ENCODE assay signal across 33 mouse cellular contexts in the genomic region with DNA sequence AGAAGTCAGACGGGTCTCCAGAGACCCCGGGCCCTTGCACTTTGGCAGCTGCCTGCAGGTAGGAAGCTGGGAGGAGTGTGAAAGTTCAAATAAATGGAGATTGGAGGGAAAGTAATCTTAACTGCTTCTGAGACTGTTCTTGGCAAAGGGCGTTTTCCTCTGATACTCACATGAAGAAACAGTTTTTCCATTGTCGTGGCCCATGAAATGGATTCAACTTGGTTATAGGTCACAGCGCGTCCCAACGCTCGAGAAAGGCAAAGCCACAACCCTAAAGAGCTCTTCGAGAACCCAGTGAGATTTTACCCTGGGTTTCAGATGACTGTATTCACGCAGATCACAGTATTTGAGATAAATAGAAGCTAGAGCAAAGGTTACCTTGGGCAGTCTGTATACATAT. TPM values are rescaled to one million over a fixed set of nuclear protein-coding genes. Genes with fewer than 3 reads are reported as not detected.
DNase-seq lines count a peak whose midpoint lies in the region; ATAC-seq and TF ChIP-seq lines count a peak whose summit lies in the region.
"Had no signal": no experiment of that assay in that cellular context is flagged by ENCODE, and none has a peak within 500 bp of the region (broad histone marks: within the 10 kb centered on the region; RNA-seq: fewer than 3 reads in every experiment).

No protein-coding gene starts in this region.

- H3K36me3 ChIP-seq in heart, adult 2 months (ENCODE audit: control insufficient read depth, insufficient read depth, low read length) = peaks cover 6% of the 10 kb centered on the region; the same call in 1 of the 2 replicates
- H3K36me3 ChIP-seq in CH12.LX (replicated peaks in 1 of 2; ENCODE audit: control insufficient read depth in 1 of 2, insufficient read depth in 1 of 2, low read length in 1 of 2) = no peaks in the 10 kb centered on the region
- H3K36me3 ChIP-seq in stomach, embryonic 16.5 days (ENCODE audit: control insufficient read depth, insufficient read depth, low read length) = no peaks in the 10 kb centered on the region
- H3K36me3 ChIP-seq in lung, postnatal 0 days (ENCODE audit: insufficient read depth, low read length) = no peaks in the 10 kb centered on the region
- no peaks in the 10 kb centered on the region for H3K36me3 ChIP-seq in forebrain, embryonic 11.5 days (ENCODE audit: control insufficient read depth, insufficient read depth, low read length)
- H3K36me3 ChIP-seq: embryonic facial prominence, embryonic 10.5 days; embryonic facial prominence, embryonic 15.5 days; heart, embryonic 13.5 days; hindbrain, embryonic 12.5 days; limb, embryonic 12.5 days; liver, embryonic 13.5 days; midbrain, embryonic 10.5 days; midbrain, embryonic 15.5 days; neural tube, embryonic 15.5 days had no signal

- TF ChIP-seq CTCF in heart, adult 2 months (IDR thresholded peaks at IDR 0.05) = no peak
- no peak for TF ChIP-seq CTCF in CH12.LX (conservative IDR thresholded peaks at IDR 0.05 in 1 of 2, IDR thresholded peaks at IDR 0.05 in 1 of 2; ENCODE audit: low read depth in 2 of 2, low read length in 2 of 2)
- TF ChIP-seq CTCF in lung, postnatal 0 days (IDR thresholded peaks at IDR 0.05) = no peak

- H3K4me1 ChIP-seq in heart, adult 2 months (ENCODE audit: control insufficient read depth, insufficient read depth, low read length) = no peaks in the 10 kb centered on the region; the same call in 1 of the 2 replicates
- H3K4me1 ChIP-seq in CH12.LX (ENCODE audit: control insufficient read depth in 1 of 2, insufficient read depth in 2 of 2) = peaks cover 0 to 3% of the 10 kb centered on the region in 2 experiments; a peak in 1 of 4 replicates
- peaks cover 6% of the 10 kb centered on the region; the same call in 1 of the 2 replicates for H3K4me1 ChIP-seq in brown adipose tissue, adult 24 weeks (ENCODE audit: control insufficient read depth, insufficient read depth, insufficient read length, low read length)
- H3K4me1 ChIP-seq in stomach, embryonic 16.5 days (ENCODE audit: control insufficient read depth, insufficient read depth, low read length) = peaks cover 3% of the 10 kb centered on the region; the same call in 1 of the 2 replicates
- no peaks in the 10 kb centered on the region for H3K4me1 ChIP-seq in lung, postnatal 0 days (ENCODE audit: insufficient read depth, low read depth, low read length)
- no peaks in the 10 kb centered on the region for H3K4me1 ChIP-seq in forebrain, embryonic 11.5 days (replicated peaks; ENCODE audit: control insufficient read depth, insufficient read depth, low read length)
- H3K4me1 ChIP-seq: embryonic facial prominence, embryonic 10.5 days; embryonic facial prominence, embryonic 15.5 days; forebrain, embryonic 13.5 days; hindbrain, embryonic 12.5 days; midbrain, embryonic 10.5 days; midbrain, embryonic 15.5 days; neural tube, embryonic 15.5 days had no signal

- H3K4me2 ChIP-seq in CH12.LX (ENCODE audit: insufficient read depth, low read depth, poor library complexity, severe bottlenecking) = 0 out of 2 replicates have a peak overlapping the region, but pooled peaks have one; percentile 5
- no peak overlapping the region for H3K4me2 ChIP-seq in stomach, embryonic 16.5 days (ENCODE audit: low read depth, low read length)
- no peak overlapping the region for H3K4me2 ChIP-seq in lung, postnatal 0 days (replicated peaks; ENCODE audit: low read depth, low read length)
- H3K4me2 ChIP-seq in forebrain, embryonic 11.5 days (ENCODE audit: low read depth, low read length, severe bottlenecking) = no peak overlapping the region
- H3K4me2 ChIP-seq: embryonic facial prominence, embryonic 15.5 days; forebrain, embryonic 13.5 days; heart, embryonic 13.5 days; hindbrain, embryonic 12.5 days; limb, embryonic 12.5 days; liver, embryonic 13.5 days; midbrain, embryonic 15.5 days; neural tube, embryonic 15.5 days had no signal

- dilution Hi-C loops in CH12.LX (cut with MboI; ENCODE audit: extremely low pct_ligation_motif_present, extremely low pct_unique_long_range_greater_than_20kb, low sequenced_read_pairs) = no loop called here

- no peak for DNase-seq in heart, adult 2 months
- no peak for DNase-seq in heart, adult 9 months (ENCODE audit: low spot score in 2 of 2)
- no peak for DNase-seq in CH12.LX (ENCODE audit: extremely low read depth)
- DNase-seq in lung, postnatal 0 days (ENCODE audit: low spot score) = no peak
- no peak for DNase-seq in forebrain, embryonic 11.5 days (ENCODE audit: low spot score)
- DNase-seq: cerebellum, adult 2 months; cerebellum, postnatal 14 days; gastrocnemius, postnatal 10 days; heart, postnatal 36 days; kidney, adult 11 months; kidney, postnatal 36 days; liver, embryonic 13.5 days; lung, adult 2 months; retina, postnatal 1 day; right cerebral cortex, postnatal 25 days; spleen, adult 18-20 months; thymus, postnatal 4 days had no signal

- H3K79me2 ChIP-seq in heart, adult 2 months (replicated peaks; ENCODE audit: control insufficient read depth, insufficient read depth, low read length) = no peaks in the 10 kb centered on the region
- H3K79me2 ChIP-seq in CH12.LX (replicated peaks; ENCODE audit: control insufficient read depth, extremely low read depth, insufficient read depth, poor library complexity, severe bottlenecking) = no peaks in the 10 kb centered on the region

- TF ChIP-seq POLR2A in heart, adult 2 months (IDR thresholded peaks at IDR 0.05; ENCODE audit: insufficient read depth, low read depth, low read length) = no peak
- TF ChIP-seq POLR2A in CH12.LX (IDR thresholded peaks at IDR 0.05; ENCODE audit: low read depth, low read length) = no peak

- no peak overlapping the region for H3K9ac ChIP-seq in heart, adult 2 months (ENCODE audit: low read depth, low read length)
- H3K9ac ChIP-seq in CH12.LX (ENCODE audit: insufficient read depth, low read depth) = no peak overlapping the region
- 0 out of 2 replicates have a peak overlapping the region, but pooled peaks have one; percentile 17 for H3K9ac ChIP-seq in stomach, embryonic 16.5 days (ENCODE audit: low read length)
- H3K9ac ChIP-seq in lung, postnatal 0 days (replicated peaks; ENCODE audit: low read depth) = no peak overlapping the region
- no peak overlapping the region for H3K9ac ChIP-seq in forebrain, embryonic 11.5 days (ENCODE audit: low read length)
- H3K9ac ChIP-seq: embryonic facial prominence, embryonic 15.5 days; forebrain, embryonic 13.5 days; heart, embryonic 13.5 days; hindbrain, embryonic 12.5 days; limb, embryonic 12.5 days; liver, embryonic 13.5 days; midbrain, embryonic 15.5 days; neural tube, embryonic 15.5 days had no signal

- no peaks in the 10 kb centered on the region for H3K9me3 ChIP-seq in CH12.LX (replicated peaks; ENCODE audit: low read length)
- H3K9me3 ChIP-seq in stomach, embryonic 16.5 days (replicated peaks; ENCODE audit: control insufficient read depth, low read length) = no peaks in the 10 kb centered on the region
- no peaks in the 10 kb centered on the region for H3K9me3 ChIP-seq in lung, postnatal 0 days (ENCODE audit: low read length)
- H3K9me3 ChIP-seq in forebrain, embryonic 11.5 days (ENCODE audit: control insufficient read depth, low read length) = no peaks in the 10 kb centered on the region
- H3K9me3 ChIP-seq: embryonic facial prominence, embryonic 10.5 days; embryonic facial prominence, embryonic 15.5 days; forebrain, embryonic 13.5 days; heart, embryonic 13.5 days; hindbrain, embryonic 12.5 days; limb, embryonic 12.5 days; liver, embryonic 13.5 days; midbrain, embryonic 10.5 days; midbrain, embryonic 15.5 days; neural tube, embryonic 15.5 days had no signal

- in situ Hi-C loops in CH12.LX (cut with MboI; ENCODE audit: low pct_ligation_motif_present, low pct_unique_long_range_greater_than_20kb, low sequenced_read_pairs) = no loop called here

- intact Hi-C loops in heart, adult 2 months (cut with DNase I) = no loop called here

- TF ChIP-seq EP300 in heart, adult 2 months (IDR thresholded peaks at IDR 0.05; ENCODE audit: insufficient read depth, low read depth, low read length) = no peak
- no peak for TF ChIP-seq EP300 in CH12.LX (IDR thresholded peaks at IDR 0.05; ENCODE audit: low read length)
- no peak for TF ChIP-seq EP300 in lung, postnatal 0 days (IDR thresholded peaks at IDR 0.05)

- H3K4me3 ChIP-seq in heart, adult 2 months = no peak overlapping the region
- H3K4me3 ChIP-seq in CH12.LX (replicated peaks in 1 of 3; ENCODE audit: low read depth in 2 of 3, low read length in 2 of 3, poor library complexity in 1 of 3) = no peak overlapping the region
- no peak overlapping the region for H3K4me3 ChIP-seq in brown adipose tissue, adult 24 weeks (ENCODE audit: insufficient read depth, low read depth, low read length)
- H3K4me3 ChIP-seq in stomach, embryonic 16.5 days (replicated peaks; ENCODE audit: low read length) = no peak overlapping the region
- H3K4me3 ChIP-seq in lung, postnatal 0 days (ENCODE audit: low read depth, low read length) = no peak overlapping the region
- H3K4me3 ChIP-seq in forebrain, embryonic 11.5 days (ENCODE audit: low read depth, low read length) = no peak overlapping the region
- H3K4me3 ChIP-seq: embryonic facial prominence, embryonic 10.5 days; embryonic facial prominence, embryonic 15.5 days; forebrain, embryonic 13.5 days; heart, embryonic 13.5 days; hindbrain, embryonic 12.5 days; layer of hippocampus, adult 2 months; left cerebral cortex, adult 2 months; limb, embryonic 12.5 days; liver, embryonic 13.5 days; midbrain, embryonic 10.5 days; midbrain, embryonic 15.5 days; neural tube, embryonic 15.5 days had no signal

- ATAC-seq in stomach, embryonic 16.5 days (ENCODE audit: insufficient read depth, low FRiP score) = no peak
- no peak for ATAC-seq in lung, postnatal 0 days
- no peak for ATAC-seq in forebrain, embryonic 11.5 days (replicated peaks; ENCODE audit: low FRiP score)
- ATAC-seq: activated CD4-positive, CD25-positive, alpha-beta regulatory T cell, adult 4 months; forebrain, embryonic 13.5 days; hindbrain, postnatal 0 days; midbrain, embryonic 15.5 days had no signal

- no peak for TF ChIP-seq RAD21 in CH12.LX (IDR thresholded peaks at IDR 0.05; ENCODE audit: low read depth, low read length)

- H3K27me3 ChIP-seq in heart, adult 2 months (ENCODE audit: control insufficient read depth, insufficient read depth, low read length) = no peaks in the 10 kb centered on the region
- no peaks in the 10 kb centered on the region for H3K27me3 ChIP-seq in CH12.LX (replicated peaks)
- no peaks in the 10 kb centered on the region for H3K27me3 ChIP-seq in stomach, embryonic 16.5 days (ENCODE audit: control insufficient read depth, insufficient read depth, low read length)
- H3K27me3 ChIP-seq in lung, postnatal 0 days (replicated peaks; ENCODE audit: insufficient read depth, low read length) = no peaks in the 10 kb centered on the region
- no peaks in the 10 kb centered on the region for H3K27me3 ChIP-seq in forebrain, embryonic 11.5 days (ENCODE audit: control insufficient read depth, insufficient read depth, low read length)
- H3K27me3 ChIP-seq: embryonic facial prominence, embryonic 15.5 days; forebrain, embryonic 13.5 days; heart, embryonic 13.5 days; hindbrain, embryonic 12.5 days; limb, embryonic 12.5 days; liver, embryonic 13.5 days; midbrain, embryonic 15.5 days; neural tube, embryonic 15.5 days had no signal

- 65% methylated on average over 10 of the region's 10 CpGs for WGBS in heart, adult 2 months
- WGBS in stomach, embryonic 16.5 days = 51% methylated on average over 10 of the region's 10 CpGs
- WGBS in lung, postnatal 0 days = 73% methylated on average over 10 of the region's 10 CpGs
- 90% methylated on average over 10 of the region's 10 CpGs for WGBS in forebrain, embryonic 11.5 days

- peak overlapping the region; percentile 64 for H3K27ac ChIP-seq in heart, adult 2 months
- no peak overlapping the region for H3K27ac ChIP-seq in CH12.LX (ENCODE audit: insufficient read depth, low read depth)
- H3K27ac ChIP-seq in brown adipose tissue, adult 24 weeks (replicated peaks; ENCODE audit: low read depth, low read length) = peak overlapping the region; percentile 92
- no peak overlapping the region for H3K27ac ChIP-seq in stomach, embryonic 16.5 days (ENCODE audit: low read length)
- no peak overlapping the region for H3K27ac ChIP-seq in lung, postnatal 0 days (ENCODE audit: low read length)
- no peak overlapping the region for H3K27ac ChIP-seq in forebrain, embryonic 11.5 days (ENCODE audit: low read depth, low read length)
- H3K27ac ChIP-seq: embryonic facial prominence, embryonic 10.5 days; embryonic facial prominence, embryonic 15.5 days; forebrain, embryonic 13.5 days; heart, embryonic 13.5 days; hindbrain, embryonic 12.5 days; hindbrain, postnatal 0 days; layer of hippocampus, adult 2 months; left cerebral cortex, adult 2 months; limb, embryonic 12.5 days; liver, embryonic 13.5 days; midbrain, embryonic 10.5 days; midbrain, embryonic 15.5 days; neural tube, embryonic 15.5 days had no signal

RNA-seq across cellular contexts. Expression of gene Slc4a4, which starts 31.0 kb away (rescaled TPM):
- 10 to 100 TPM; 19.4 to 25.5 TPM for total RNA-seq in heart, adult 2 months (2021)
- 4.9 and 9.3 TPM in 2 replicates for polyA plus RNA-seq in heart, adult 2 months (2012; rRNA removed)
- total RNA-seq in CH12.LX (2012; rRNA removed) (not detected in 2 replicates), CH12.LX (2014; rRNA removed) (0.03 TPM in 1 of 2 replicates, not detected in the other)
- polyA plus RNA-seq in CH12.LX (2012; ENCODE audit: insufficient read length, low read depth) = not detected in 2 replicates
- polyA plus RNA-seq in brown adipose tissue, adult 24 weeks (2012; ENCODE audit: insufficient read depth, insufficient read length, missing spikeins) = 24.9 and 49.3 TPM in 2 replicates
- 1.8 and 2.6 TPM in 2 replicates for polyA plus RNA-seq in stomach, embryonic 16.5 days (2015; fragmentation: Nextera tagmentation; extraction: Ambion mirVana)
- polyA plus RNA-seq in lung, postnatal 0 days (2015; fragmentation: Nextera tagmentation; extraction: Ambion mirVana) = 2.9 and 4.0 TPM in 2 replicates
- polyA plus RNA-seq in forebrain, embryonic 11.5 days (2014; fragmentation: Nextera tagmentation; extraction: Ambion mirVana) = 3.0 and 3.1 TPM in 2 replicates
- total RNA-seq: megakaryocyte progenitor cell, adult 5-6 weeks had no signal

Comparison
In these comparisons a context has a peak if more than half of its experiments do, and no peak if none do; other contexts are left out.
1. H3K27ac ChIP-seq: peak in heart, adult 2 months (single experiment) and brown adipose tissue, adult 24 weeks (single experiment); none in CH12.LX (single experiment), stomach, embryonic 16.5 days (single experiment), lung, postnatal 0 days (single experiment) and forebrain, embryonic 11.5 days (single experiment).